Mouse (Mus musculus): ENCODE measurements around the gene Trpd52l3. TPM values are rescaled to one million over a fixed set of nuclear protein-coding genes. Genes with fewer than 3 reads are reported as not detected.

Gene Trpd52l3
- total and polyA plus RNA-seq, 3 experiments = 0.05 TPM; not detected in 2

DNA sequence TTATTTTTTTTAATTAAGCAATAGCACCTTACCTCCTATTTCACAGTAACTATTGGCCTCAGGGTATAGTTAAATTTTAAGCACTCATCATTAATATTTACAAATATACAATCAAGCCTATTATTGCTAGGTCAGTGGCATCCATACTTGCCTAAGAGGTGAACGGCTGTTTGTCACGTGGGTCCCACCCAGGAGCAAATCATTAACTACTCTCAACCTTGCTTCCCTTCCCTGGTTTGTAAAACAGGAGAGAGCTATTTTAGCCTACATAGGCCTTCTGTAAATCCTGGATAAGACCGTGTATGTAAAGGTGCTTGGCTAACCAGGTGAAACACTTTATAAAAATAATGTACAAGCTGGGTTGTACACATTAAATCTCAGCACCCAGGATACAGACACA, 35.6 kb upstream of the Trpd52l3 start:
- H3K36me3 ChIP-seq (replicated peaks) = no peaks in the 10 kb centered on the region
- no peaks in the 10 kb centered on the region for H3K4me1 ChIP-seq (ENCODE audit: insufficient read depth, low read depth, low read length)
- H3K9me3 ChIP-seq (replicated peaks) = peaks cover 6% of the 10 kb centered on the region; the same call in 1 of the 2 replicates
- no peaks in the 10 kb centered on the region; the same call in 1 of the 2 replicates for H3K27me3 ChIP-seq (ENCODE audit: insufficient read depth, low read length)
- TF ChIP-seq TAL1 (conservative IDR thresholded peaks at IDR 0.05; ENCODE audit: low read depth, low read length) (no peak), GATA2 (IDR thresholded peaks at IDR 0.05; ENCODE audit: borderline replicate concordance, low read depth, low read length) (no peak), GATA1 (IDR thresholded peaks at IDR 0.05; ENCODE audit: borderline replicate concordance, low read length) (no peak)
- no peak for DNase-seq (ENCODE audit: low spot score)
- ATAC-seq (ENCODE audit: extremely low read depth, insufficient number of reproducible peaks, low FRiP score, poor library complexity, severe bottlenecking) = no peak
- no peak overlapping the region for H3K4me3 ChIP-seq (ENCODE audit: low read depth, low read length)

DNA sequence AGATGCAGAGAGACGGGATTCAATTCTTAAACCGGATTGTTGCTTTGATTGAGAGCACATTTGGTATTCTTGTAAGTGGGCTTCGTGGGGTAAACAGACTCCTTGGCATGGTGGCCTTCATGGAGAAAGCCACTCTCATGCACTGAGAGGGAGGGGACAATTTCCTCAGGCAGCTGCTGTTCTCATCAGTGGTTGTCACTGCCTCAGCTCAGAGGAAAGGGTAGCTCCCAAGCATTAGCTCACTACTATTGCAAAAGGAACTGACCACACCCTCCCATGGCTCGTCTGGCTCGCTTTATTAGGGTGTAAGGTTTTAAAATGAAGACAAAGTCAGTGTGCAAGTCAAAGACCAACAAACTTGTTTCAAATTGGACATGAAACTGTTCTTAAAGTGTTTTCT, 30.2 kb upstream of the Trpd52l3 start:
- Histone ChIP-seq H3K9me3 (replicated peaks) (0 out of 2 replicates have a peak, but pooled peaks cover 3% of the 10 kb centered on the region), H3K27me3 (ENCODE audit: insufficient read depth, low read length) (peaks cover 5% of the 10 kb centered on the region), H3K4me3 (ENCODE audit: low read depth, low read length) (no peak overlapping the region), H3K36me3 (replicated peaks) (no peaks in the 10 kb centered on the region), H3K4me1 (ENCODE audit: insufficient read depth, low read depth, low read length) (no peaks in the 10 kb centered on the region)
- no peak for TF ChIP-seq GATA1 (IDR thresholded peaks at IDR 0.05; ENCODE audit: borderline replicate concordance, low read length)
- TF ChIP-seq CTCF (IDR thresholded peaks at IDR 0.05; ENCODE audit: low read depth, low read length) = no peak
- no peak for TF ChIP-seq TAL1 (conservative IDR thresholded peaks at IDR 0.05; ENCODE audit: low read depth, low read length)
- TF ChIP-seq GATA2 (IDR thresholded peaks at IDR 0.05; ENCODE audit: borderline replicate concordance, low read depth, low read length) = no peak
- TF ChIP-seq POLR2AphosphoS5 (IDR thresholded peaks at IDR 0.05; ENCODE audit: insufficient replicate concordance, low read depth, low read length) = no peak
- ATAC-seq (ENCODE audit: extremely low read depth, insufficient number of reproducible peaks, low FRiP score, poor library complexity, severe bottlenecking) (no peak), DNase-seq (ENCODE audit: low spot score) (no peak)

DNA sequence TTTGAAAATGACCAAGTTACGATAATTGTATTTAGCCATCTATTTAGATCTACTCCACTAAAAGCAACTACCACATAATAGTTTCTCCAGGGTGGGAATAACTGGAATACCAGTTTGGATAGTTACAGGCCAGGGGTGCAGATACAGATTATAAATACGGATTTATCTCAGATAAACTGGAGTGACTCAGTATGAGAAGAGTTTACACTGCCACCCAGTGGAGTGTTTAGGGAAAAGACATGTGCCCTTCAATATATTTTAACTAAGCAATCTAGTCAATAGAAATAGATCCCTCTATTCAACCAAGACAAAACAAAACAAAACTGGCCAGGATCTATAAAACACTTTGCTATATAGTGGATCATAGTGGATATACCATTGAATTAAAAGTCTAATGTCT, 24.7 kb upstream of the Trpd52l3 start:
- DNase-seq (ENCODE audit: low spot score) (no peak), ATAC-seq (ENCODE audit: extremely low read depth, insufficient number of reproducible peaks, low FRiP score, poor library complexity, severe bottlenecking) (no peak)
- 0 out of 2 replicates have a peak, but pooled peaks cover 3% of the 10 kb centered on the region for H3K9me3 ChIP-seq (replicated peaks)
- no peaks in the 10 kb centered on the region for H3K4me1 ChIP-seq (ENCODE audit: insufficient read depth, low read depth, low read length)
- TF ChIP-seq CTCF (IDR thresholded peaks at IDR 0.05; ENCODE audit: low read depth, low read length) = no peak
- no peak for TF ChIP-seq POLR2AphosphoS5 (IDR thresholded peaks at IDR 0.05; ENCODE audit: insufficient replicate concordance, low read depth, low read length)
- no peak for TF ChIP-seq TAL1 (conservative IDR thresholded peaks at IDR 0.05; ENCODE audit: low read depth, low read length)
- TF ChIP-seq GATA1 (IDR thresholded peaks at IDR 0.05; ENCODE audit: borderline replicate concordance, low read length) = no peak
- TF ChIP-seq GATA2 (IDR thresholded peaks at IDR 0.05; ENCODE audit: borderline replicate concordance, low read depth, low read length) = no peak
- no peak overlapping the region for H3K4me3 ChIP-seq (ENCODE audit: low read depth, low read length)
- H3K36me3 ChIP-seq (replicated peaks) = no peaks in the 10 kb centered on the region
- peaks cover 2% of the 10 kb centered on the region for H3K27me3 ChIP-seq (ENCODE audit: insufficient read depth, low read length)

DNA sequence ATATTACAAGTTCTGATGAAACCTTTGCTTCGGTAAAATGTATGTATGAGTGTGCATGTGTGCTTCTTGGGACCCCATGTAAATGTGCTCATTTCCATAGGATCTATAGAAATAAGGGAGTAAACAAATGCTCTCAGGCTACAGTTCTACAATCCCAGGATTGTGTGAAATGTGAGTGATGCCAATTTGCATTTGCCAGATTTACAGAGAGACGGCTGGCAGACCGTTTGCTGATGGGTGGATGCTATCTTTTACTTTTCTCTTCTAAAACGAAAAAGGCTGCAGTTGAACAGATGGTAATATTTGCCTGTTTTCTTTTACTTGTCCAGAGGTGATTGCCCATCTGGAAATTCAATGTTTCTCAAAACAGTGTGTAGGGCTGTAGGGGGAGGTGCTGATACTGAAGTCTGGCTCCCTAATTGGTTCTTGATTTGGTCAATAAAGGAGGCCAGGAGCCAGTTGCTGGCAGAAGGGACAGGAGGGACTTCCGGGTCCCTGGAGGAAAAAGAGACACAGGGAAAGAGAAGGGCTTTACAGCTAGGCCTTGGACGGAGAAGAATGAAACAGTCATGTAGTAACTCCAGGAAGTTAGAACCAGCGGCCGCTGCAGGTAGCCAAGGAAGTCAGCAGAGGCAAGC, 24.0 kb upstream of the Trpd52l3 start:
- H3K4me3 ChIP-seq (ENCODE audit: low read depth, low read length) = no peak overlapping the region
- ATAC-seq (ENCODE audit: extremely low read depth, insufficient number of reproducible peaks, low FRiP score, poor library complexity, severe bottlenecking) = no peak
- H3K27me3 ChIP-seq (ENCODE audit: insufficient read depth, low read length) = no peaks in the 10 kb centered on the region; the same call in 1 of the 2 replicates
- H3K4me1 ChIP-seq (ENCODE audit: insufficient read depth, low read depth, low read length) = no peaks in the 10 kb centered on the region
- H3K9me3 ChIP-seq (replicated peaks) = 0 out of 2 replicates have a peak, but pooled peaks cover 3% of the 10 kb centered on the region
- no peaks in the 10 kb centered on the region for H3K36me3 ChIP-seq (replicated peaks)
- TF ChIP-seq GATA2 (IDR thresholded peaks at IDR 0.05; ENCODE audit: borderline replicate concordance, low read depth, low read length) (no peak), TAL1 (conservative IDR thresholded peaks at IDR 0.05; ENCODE audit: low read depth, low read length) (no peak)
- no peak for DNase-seq (ENCODE audit: low spot score)

DNA sequence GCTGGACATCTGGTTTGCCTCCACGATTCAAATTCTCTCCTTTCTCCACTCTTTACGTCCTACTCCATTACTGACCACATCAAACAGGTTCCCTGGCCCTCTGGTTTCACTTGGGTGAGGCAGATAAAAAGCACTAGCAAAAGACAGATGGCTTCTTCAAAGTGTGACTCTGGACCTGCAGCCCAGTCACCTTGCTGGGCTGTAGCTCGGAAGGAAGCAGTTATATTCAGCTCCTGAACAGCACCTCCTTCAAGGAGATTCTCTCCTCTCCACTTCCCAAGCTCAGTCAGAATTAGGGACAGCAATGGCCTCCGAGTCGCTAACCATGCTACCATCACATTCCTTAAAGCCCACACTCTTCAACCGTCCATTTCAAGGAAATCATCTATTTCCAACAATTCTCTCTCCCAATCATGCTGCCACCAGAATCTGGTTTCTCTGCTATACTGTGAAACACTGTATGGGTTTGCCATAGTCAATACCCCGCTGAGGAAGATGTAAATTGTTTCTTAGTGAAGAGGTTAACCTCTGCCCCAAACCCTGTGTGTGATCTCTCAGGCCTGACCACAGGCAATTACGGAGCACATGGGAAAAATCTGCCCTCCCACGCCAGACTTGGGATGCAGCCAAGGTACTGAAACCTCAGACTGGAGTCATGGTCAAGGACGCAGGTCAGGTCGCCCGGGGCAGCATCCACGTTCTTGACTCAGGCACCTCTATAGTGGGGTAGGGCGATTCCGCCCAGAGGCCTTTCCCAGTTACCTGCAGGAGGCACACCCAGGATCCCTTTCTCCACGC, 19.2 kb upstream of the Trpd52l3 start:
- no peak for DNase-seq (ENCODE audit: low spot score)
- no peak for TF ChIP-seq GATA2 (IDR thresholded peaks at IDR 0.05; ENCODE audit: borderline replicate concordance, low read depth, low read length)
- no peak for TF ChIP-seq GATA1 (IDR thresholded peaks at IDR 0.05; ENCODE audit: borderline replicate concordance, low read length)
- no peak for TF ChIP-seq CTCF (IDR thresholded peaks at IDR 0.05; ENCODE audit: low read depth, low read length)
- TF ChIP-seq POLR2AphosphoS5 (IDR thresholded peaks at IDR 0.05; ENCODE audit: insufficient replicate concordance, low read depth, low read length) = no peak
- no peak for TF ChIP-seq TAL1 (conservative IDR thresholded peaks at IDR 0.05; ENCODE audit: low read depth, low read length)
- no peaks in the 10 kb centered on the region for H3K4me1 ChIP-seq (ENCODE audit: insufficient read depth, low read depth, low read length)
- ATAC-seq (ENCODE audit: extremely low read depth, insufficient number of reproducible peaks, low FRiP score, poor library complexity, severe bottlenecking) = no peak
- no peak overlapping the region for H3K4me3 ChIP-seq (ENCODE audit: low read depth, low read length)
- H3K36me3 ChIP-seq (replicated peaks) = no peaks in the 10 kb centered on the region
- H3K27me3 ChIP-seq (ENCODE audit: insufficient read depth, low read length) = no peaks in the 10 kb centered on the region
- H3K9me3 ChIP-seq (replicated peaks) = no peaks in the 10 kb centered on the region

DNA sequence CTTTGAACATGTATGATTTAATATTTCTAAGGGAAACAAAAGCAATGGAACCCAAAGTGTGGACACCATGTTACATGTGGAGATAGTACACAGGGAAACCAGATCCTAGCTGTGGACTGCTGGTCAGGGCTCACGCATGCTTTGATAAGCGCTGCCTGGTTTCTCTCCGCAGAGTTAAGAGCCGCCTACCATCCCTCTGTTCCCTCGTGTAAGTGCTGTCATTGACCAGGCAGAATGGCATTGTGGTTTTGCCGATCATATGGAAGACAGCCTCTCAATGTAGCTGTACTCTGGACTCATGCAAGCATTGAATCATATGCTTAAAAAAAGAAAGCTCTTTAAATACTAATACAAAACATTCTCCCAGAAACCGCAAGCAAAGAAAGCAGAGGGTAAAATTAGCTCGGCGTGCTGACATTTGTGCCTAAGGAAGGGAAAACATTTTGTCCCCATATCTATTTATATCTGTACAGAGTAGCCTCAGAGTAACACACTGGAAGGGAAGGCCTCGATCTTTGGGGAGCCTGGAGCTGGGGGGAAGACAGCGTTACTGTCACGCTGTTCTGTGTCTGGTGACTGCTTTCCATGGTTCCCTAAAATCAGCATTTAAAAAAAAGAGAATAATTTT, 17.0 kb upstream of the Trpd52l3 start:
- Histone ChIP-seq H3K4me3 (ENCODE audit: low read depth, low read length) (no peak overlapping the region), H3K36me3 (replicated peaks) (no peaks in the 10 kb centered on the region), H3K27me3 (ENCODE audit: insufficient read depth, low read length) (no peaks in the 10 kb centered on the region), H3K4me1 (ENCODE audit: insufficient read depth, low read depth, low read length) (no peaks in the 10 kb centered on the region), H3K9me3 (replicated peaks) (no peaks in the 10 kb centered on the region)
- ATAC-seq (ENCODE audit: extremely low read depth, insufficient number of reproducible peaks, low FRiP score, poor library complexity, severe bottlenecking) (no peak), DNase-seq (ENCODE audit: low spot score) (no peak)
- TF ChIP-seq GATA2 (IDR thresholded peaks at IDR 0.05; ENCODE audit: borderline replicate concordance, low read depth, low read length) (no peak), POLR2AphosphoS5 (IDR thresholded peaks at IDR 0.05; ENCODE audit: insufficient replicate concordance, low read depth, low read length) (no peak), TAL1 (conservative IDR thresholded peaks at IDR 0.05; ENCODE audit: low read depth, low read length) (no peak), GATA1 (IDR thresholded peaks at IDR 0.05; ENCODE audit: borderline replicate concordance, low read length) (no peak), CTCF (IDR thresholded peaks at IDR 0.05; ENCODE audit: low read depth, low read length) (no peak)

Measured in G1E (cell line).